Mouse (Mus musculus) right cerebral cortex, postnatal 25 days (tissue): ENCODE measurements around the gene Cd82.

ENCODE experiments used
- DNase-seq: peaks from one replicate; pipeline ENCODE4 v3.0.0; 2022

Cd82 gene

GRCm38 (mm10) chr2:93443106-93443505 is 19.8 kb downstream of the Cd82 start:
- no peak for DNase-seq

GRCm38 (mm10) chr2:93439812-93440559 is 23.0 kb downstream of the Cd82 start:
- no peak for DNase-seq

- no peak for DNase-seq
Measured at GRCm38 (mm10) chr2:93439352-93439771, 23.6 kb downstream of the Cd82 start.

GRCm38 (mm10) chr2:93438335-93438734 is 24.6 kb downstream of the Cd82 start:
- DNase-seq = no peak

- DNase-seq = no peak
Measured at GRCm38 (mm10) chr2:93435577-93435976, 27.4 kb downstream of the Cd82 start.

GRCm38 (mm10) chr2:93434896-93435295 is 28.0 kb downstream of the Cd82 start:
- DNase-seq = no peak

- no peak for DNase-seq
Measured at GRCm38 (mm10) chr2:93433543-93433942, 29.4 kb downstream of the Cd82 start.

- no peak for DNase-seq
Measured at GRCm38 (mm10) chr2:93432600-93433389, 30.1 kb downstream of the Cd82 start.

GRCm38 (mm10) chr2:93431575-93432325 is 31.2 kb downstream of the Cd82 start:
- no peak for DNase-seq

- no peak for DNase-seq
Measured at GRCm38 (mm10) chr2:93430993-93431392, 31.9 kb downstream of the Cd82 start.

GRCm38 (mm10) chr2:93428004-93428531 is 34.9 kb downstream of the Cd82 start:
- DNase-seq = no peak

- DNase-seq = no peak
Measured at GRCm38 (mm10) chr2:93427000-93427715, 35.8 kb downstream of the Cd82 start.

- no peak for DNase-seq
Measured at GRCm38 (mm10) chr2:93425810-93426209, 37.1 kb downstream of the Cd82 start.

GRCm38 (mm10) chr2:93424307-93424984 is 38.5 kb downstream of the Cd82 start:
- DNase-seq = no peak

GRCm38 (mm10) chr2:93421320-93421719 is 41.6 kb downstream of the Cd82 start:
- DNase-seq = peak; percentile 64

GRCm38 (mm10) chr2:93419971-93420370 is 43.0 kb downstream of the Cd82 start:
- DNase-seq = no peak

GRCm38 (mm10) chr2:93418396-93418795 is 44.5 kb downstream of the Cd82 start:
- DNase-seq = peak; percentile 75

- no peak for DNase-seq
Measured at GRCm38 (mm10) chr2:93416874-93417709, 45.8 kb downstream of the Cd82 start.

- DNase-seq = no peak
Measured at GRCm38 (mm10) chr2:93415281-93415680, 47.7 kb downstream of the Cd82 start.

GRCm38 (mm10) chr2:93414163-93414562 is 48.8 kb downstream of the Cd82 start:
- no peak for DNase-seq
